In the genomic region with DNA sequence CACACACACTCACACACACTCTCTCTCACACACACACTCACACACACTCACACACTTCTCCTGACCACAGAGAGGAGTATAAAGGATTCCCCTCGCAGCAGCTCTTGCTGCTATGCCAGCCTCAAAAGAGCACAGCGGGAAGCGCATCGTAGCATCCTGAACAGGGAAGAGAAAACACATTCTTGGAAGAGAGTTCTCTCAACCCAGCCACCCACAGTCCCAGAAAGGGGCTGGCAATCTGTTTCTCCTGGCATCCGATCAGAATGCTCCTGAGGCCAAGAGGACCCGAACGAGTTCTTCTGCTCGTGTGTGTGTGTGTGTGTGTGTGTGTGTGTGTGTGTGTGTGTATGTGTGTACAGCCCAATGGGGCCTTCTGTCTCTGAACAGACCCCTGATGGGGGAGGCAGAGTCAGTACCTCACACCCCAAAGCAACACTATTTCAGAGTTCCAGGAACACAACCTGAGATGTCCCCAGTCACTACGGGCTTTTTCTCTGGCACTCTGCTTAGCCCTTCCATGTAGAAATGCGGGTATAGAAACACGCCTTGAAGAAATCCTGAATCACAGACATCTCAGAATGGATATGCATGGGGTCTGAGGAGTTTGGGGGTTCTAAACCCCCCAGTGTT, we compare ENCODE assay signal across 11 mouse cellular contexts.
DNase-seq lines count a peak whose midpoint lies in the region; ATAC-seq and TF ChIP-seq lines count a peak whose summit lies in the region.
"Had no signal": no experiment of that assay in that cellular context is flagged by ENCODE, and none has a peak within 500 bp of the region (broad histone marks: within the 10 kb centered on the region; RNA-seq: fewer than 3 reads in every experiment).

No protein-coding gene starts in this region.

- 0 out of 2 replicates have a peak, but pooled peaks cover 2% of the 10 kb centered on the region for H3K9me3 ChIP-seq in intestine, postnatal 0 days (ENCODE audit: control insufficient read depth)
- 0 out of 2 replicates have a peak, but pooled peaks cover 1% of the 10 kb centered on the region for H3K9me3 ChIP-seq in limb, embryonic 10.5 days (replicated peaks)
- H3K9me3 ChIP-seq: heart, embryonic 15.5 days; intestine, embryonic 15.5 days had no signal

- DNase-seq in brain, adult 2 months (ENCODE audit: low read depth, low spot score) = peak; percentile 96
- peak; percentile 82 for DNase-seq in cerebellum, adult 8-10 months
- DNase-seq in layer of hippocampus, adult 2 months (ENCODE audit: low spot score in 2 of 2) = peak; percentile 57 to 63
- peak; percentile 45 to 88 for DNase-seq in left cerebral cortex, postnatal 25 days (ENCODE audit: low spot score in 2 of 2)
- no peak for DNase-seq in limb, embryonic 10.5 days (ENCODE audit: low spot score)
- no peak for DNase-seq in liver

- no peak overlapping the region for H3K4me2 ChIP-seq in intestine, postnatal 0 days (replicated peaks; ENCODE audit: low read depth)
- H3K4me2 ChIP-seq: forebrain, embryonic 12.5 days; heart, embryonic 15.5 days; intestine, embryonic 15.5 days had no signal

- H3K4me3 ChIP-seq in layer of hippocampus, adult 2 months = no peak overlapping the region
- H3K4me3 ChIP-seq in intestine, postnatal 0 days (ENCODE audit: low read depth, low read length) = no peak overlapping the region
- no peak overlapping the region for H3K4me3 ChIP-seq in limb, embryonic 10.5 days
- H3K4me3 ChIP-seq: forebrain, embryonic 12.5 days; heart, embryonic 15.5 days; intestine, embryonic 15.5 days had no signal

- ATAC-seq in erythroid progenitor cell, adult 5-6 weeks (replicated peaks; ENCODE audit: low FRiP score, poor library complexity, severe bottlenecking) = no peak
- ATAC-seq in intestine, postnatal 0 days = no peak
- ATAC-seq: intestine, embryonic 15.5 days had no signal

- no peaks in the 10 kb centered on the region for H3K36me3 ChIP-seq in intestine, postnatal 0 days (ENCODE audit: control insufficient read depth, insufficient read depth)
- H3K36me3 ChIP-seq in limb, embryonic 10.5 days = no peaks in the 10 kb centered on the region
- H3K36me3 ChIP-seq: forebrain, embryonic 12.5 days; heart, embryonic 15.5 days; intestine, embryonic 15.5 days had no signal

- WGBS in intestine, postnatal 0 days = 84% methylated on average over 11 of the region's 11 CpGs
- 84% methylated on average over 11 of the region's 11 CpGs for WGBS in limb, embryonic 10.5 days

- TF ChIP-seq CTCF in layer of hippocampus, adult 2 months (conservative IDR thresholded peaks at IDR 0.05) = no peak
- TF ChIP-seq CTCF in intestine, postnatal 0 days (IDR thresholded peaks at IDR 0.05; ENCODE audit: low read depth) = no peak

- H3K4me1 ChIP-seq in intestine, postnatal 0 days (replicated peaks; ENCODE audit: control insufficient read depth, insufficient read depth, low read length) = no peaks in the 10 kb centered on the region
- H3K4me1 ChIP-seq in limb, embryonic 10.5 days = peaks cover 16% of the 10 kb centered on the region
- H3K4me1 ChIP-seq: forebrain, embryonic 12.5 days; heart, embryonic 15.5 days; intestine, embryonic 15.5 days had no signal

- no peak overlapping the region for H3K27ac ChIP-seq in layer of hippocampus, adult 2 months
- H3K27ac ChIP-seq in intestine, postnatal 0 days (ENCODE audit: low read depth, low read length) = no peak overlapping the region
- H3K27ac ChIP-seq in limb, embryonic 10.5 days = no peak overlapping the region
- H3K27ac ChIP-seq: forebrain, embryonic 12.5 days; heart, embryonic 15.5 days; intestine, embryonic 15.5 days had no signal

- intact Hi-C loops in left cerebral cortex, postnatal 25 days (cut with DNase I) = loop anchor here (2.0 to 5.0 kb wide), 3 partner anchors 36 to 77 kb away; no protein-coding TSS in a partner anchor

- no peaks in the 10 kb centered on the region for H3K27me3 ChIP-seq in intestine, postnatal 0 days (replicated peaks; ENCODE audit: control insufficient read depth, insufficient read depth, low read length)
- H3K27me3 ChIP-seq in limb, embryonic 10.5 days (ENCODE audit: low read depth, poor library complexity, severe bottlenecking) = no peaks in the 10 kb centered on the region
- H3K27me3 ChIP-seq: forebrain, embryonic 12.5 days; intestine, embryonic 15.5 days had no signal

- no peak overlapping the region for H3K9ac ChIP-seq in intestine, postnatal 0 days (ENCODE audit: low read depth, low read length)
- H3K9ac ChIP-seq: forebrain, embryonic 12.5 days; heart, embryonic 15.5 days; intestine, embryonic 15.5 days had no signal

Comparison
In these comparisons a context has a peak if more than half of its experiments do, and no peak if none do; other contexts are left out.
1. DNase-seq: peak in brain, adult 2 months (single experiment), cerebellum, adult 8-10 months (single experiment), layer of hippocampus, adult 2 months (2 of 2) and left cerebral cortex, postnatal 25 days (2 of 2); none in limb, embryonic 10.5 days (single experiment) and liver (single experiment).